Mouse (Mus musculus) heart, postnatal 0 days (tissue): ENCODE measurements around the gene Mefv. TPM values are rescaled to one million over a fixed set of nuclear protein-coding genes. Genes with fewer than 3 reads are reported as not detected.
"Not testable (repeated sequence)": the region's sequence is repeated elsewhere in the genome, so short reads cannot be mapped to it uniquely, and the experiment has no call there.

Experiments
- ATAC-seq: fragments of 200-750 bp; cut with Nextera tagmentation; 2 replicates; pipeline ENCODE4 v1.8.0; 2017; ENCODE audit warnings: low read depth, moderate number of reproducible peaks, moderate library complexity; ENCODE audit not compliant: insufficient read depth
- DNase-seq: peaks from one replicate; pipeline ENCODE4 v3.0.0-alpha.2; 2016; ENCODE audit warnings: low spot score
- H3K27ac ChIP-seq: fragments of 300-500 bp; sonication (generic); 2 replicates; pipeline ENCODE4 v1.5.1; 2014; ENCODE audit warnings: low read depth, mild to moderate bottlenecking
- H3K27me3 ChIP-seq: fragments of 300-500 bp; sonication (generic); 2 replicates; pipeline ENCODE4 v1.6.1; 2014; ENCODE audit warnings: low read length, mixed read lengths; ENCODE audit not compliant: control insufficient read depth, insufficient read depth
- H3K36me3 ChIP-seq: fragments of 300-500 bp; sonication (generic); replicated peaks from 2 replicates; pipeline ENCODE4 v1.6.1; 2014; ENCODE audit warnings: low read length, mixed read lengths; ENCODE audit not compliant: control insufficient read depth, insufficient read depth
- H3K4me1 ChIP-seq: fragments of 300-500 bp; sonication (generic); 2 replicates; pipeline ENCODE4 v1.6.1; 2014; ENCODE audit warnings: antibody characterized with exemption; ENCODE audit not compliant: control insufficient read depth, insufficient read depth
- H3K4me2 ChIP-seq: fragments of 300-500 bp; sonication (generic); 2 replicates; pipeline ENCODE4 v1.6.1; 2014; ENCODE audit warnings: low read depth, mild to moderate bottlenecking, low read length, moderate library complexity
- H3K4me3 ChIP-seq: fragments of 300-500 bp; sonication (generic); 2 replicates; pipeline ENCODE4 v1.5.1; 2014; ENCODE audit warnings: low read depth, low read length
- H3K9ac ChIP-seq: fragments of 300-500 bp; sonication (generic); replicated peaks from 2 replicates; pipeline ENCODE4 v1.6.1; 2014; ENCODE audit warnings: low read depth, low read length, mixed read lengths
- H3K9me3 ChIP-seq: fragments of 300-500 bp; sonication (generic); replicated peaks from 2 replicates; pipeline ENCODE4 v1.6.1; 2016; ENCODE audit warnings: low read length; ENCODE audit not compliant: control insufficient read depth
- CTCF ChIP-seq: IDR thresholded peaks from 2 replicates; pipeline ENCODE4 v1.5.1; 2016; ENCODE audit warnings: antibody characterized with exemption, control low read depth, low read depth
- EP300 ChIP-seq: IDR thresholded peaks from 2 replicates; pipeline ENCODE4 v1.6.1; 2016; ENCODE audit warnings: antibody characterized with exemption, low read depth
- WGBS: fragments of 180-500 bp; shearing (Covaris S2); extraction: QIAGEN DNeasy Blood & Tissue Kit; methylation state at CpG from one replicate; pipeline ENCODE4 v1.1.7; 2014; 5-methylcytosine and 5-hydroxymethylcytosine counted together
- polyA plus RNA-seq: library from polyadenylated mRNA; unstranded; fragments of >200 nt; fragmentation: Nextera tagmentation; extraction: Ambion mirVana; gene quantifications from 2 replicates; pipeline ENCODE4 v1.2.1, GENCODE M21; 2015
- total RNA-seq: library from RNA; depleted of rRNA; stranded (reverse); fragments of >200 nt; gene quantifications from 2 replicates; pipeline ENCODE4 v1.2.3, GENCODE M21; 2014; ENCODE audit warnings: low replicate concordance; rRNA removed

The Mefv gene
- total and polyA plus RNA-seq, 2 experiments from 2014 or later: 0.05 TPM; not detected in 1

- H3K4me1 ChIP-seq: no peaks in the 10 kb centered on the region
- no peaks in the 10 kb centered on the region for H3K36me3 ChIP-seq
- H3K4me2 ChIP-seq: no peak overlapping the region
- no peak for ATAC-seq
- DNase-seq: no peak
- no peak overlapping the region for H3K27ac ChIP-seq
- H3K27me3 ChIP-seq: no peaks in the 10 kb centered on the region
- TF ChIP-seq EP300 (no peak), CTCF (no peak)
- 0 out of 2 replicates have a peak, but pooled peaks cover 3% of the 10 kb centered on the region for H3K9me3 ChIP-seq
- 78% methylated on average over 6 of the region's 6 CpGs for WGBS
- H3K4me3 ChIP-seq: no peak overlapping the region
- no peak overlapping the region for H3K9ac ChIP-seq
Observed at GRCm38 (mm10) chr16:3706680-3707079, 11.2 kb downstream of the Mefv start.

- no peak overlapping the region for H3K9ac ChIP-seq
- H3K36me3 ChIP-seq: no peaks in the 10 kb centered on the region
- whole genome bisulfite sequencing: 65% methylated on average over 1 of the region's 1 CpGs
- H3K27me3 ChIP-seq: no peaks in the 10 kb centered on the region
- TF ChIP-seq EP300 (no peak), CTCF (no peak)
- H3K27ac ChIP-seq: no peak overlapping the region
- no peak overlapping the region for H3K4me3 ChIP-seq
- H3K9me3 ChIP-seq: no peaks in the 10 kb centered on the region
- DNase-seq (no peak), ATAC-seq (no peak)
- H3K4me2 ChIP-seq: no peak overlapping the region
- H3K4me1 ChIP-seq: no peaks in the 10 kb centered on the region
Observed at GRCm38 (mm10) chr16:3700893-3701292, 17.0 kb downstream of the Mefv start.

GRCm38 (mm10) chr16:3699281-3699680 is 18.6 kb downstream of the Mefv start:
- WGBS: 64% methylated on average over 8 of the region's 8 CpGs
- Histone ChIP-seq H3K4me3 (no peak overlapping the region), H3K9me3 (no peaks in the 10 kb centered on the region), H3K4me1 (no peaks in the 10 kb centered on the region), H3K9ac (no peak overlapping the region), H3K27me3 (no peaks in the 10 kb centered on the region), H3K27ac (no peak overlapping the region), H3K4me2 (no peak overlapping the region), H3K36me3 (no peaks in the 10 kb centered on the region)
- TF ChIP-seq CTCF (no peak), EP300 (no peak)
- ATAC-seq: no peak
- no peak for DNase-seq

GRCm38 (mm10) chr16:3689608-3690007 is 28.3 kb downstream of the Mefv start:
- ATAC-seq, H3K9me3 ChIP-seq, H3K27ac ChIP-seq, H3K36me3 ChIP-seq, H3K4me2 ChIP-seq, H3K4me3 ChIP-seq, H3K27me3 ChIP-seq, DNase-seq, H3K9ac ChIP-seq, H3K4me1 ChIP-seq: not testable (repeated sequence)
- WGBS: 42% methylated on average over 20 of the region's 20 CpGs

Other genes starting within 250 kb of the Mefv start
- gene Olfr161, start 127.1 kb downstream of the Mefv start, total RNA-seq: not detected in 2 replicates
- gene Olfr161, start 127.1 kb downstream of the Mefv start, polyA plus RNA-seq: not detected in 2 replicates
- 11.1 and 12.6 TPM in 2 replicates for gene Zfp263, start 26.0 kb upstream of the Mefv start, total RNA-seq
- 15.8 and 17.1 TPM in 2 replicates for gene Zfp263, start 26.0 kb upstream of the Mefv start, polyA plus RNA-seq
- gene Olfr15, start 112.8 kb upstream of the Mefv start, total RNA-seq: not detected in 2 replicates
- gene Olfr15, start 112.8 kb upstream of the Mefv start, polyA plus RNA-seq: not detected in 2 replicates
- 0.69 and 0.93 TPM in 2 replicates for gene Zfp174, start 129.2 kb upstream of the Mefv start, total RNA-seq
- gene Zfp174, start 129.2 kb upstream of the Mefv start, polyA plus RNA-seq: 0.71 and 0.72 TPM in 2 replicates
- 23.6 and 24.2 TPM in 2 replicates for gene Naa60, start 154.3 kb upstream of the Mefv start, total RNA-seq
- 32.2 and 33.0 TPM in 2 replicates for gene Naa60, start 154.3 kb upstream of the Mefv start, polyA plus RNA-seq
- gene Zfp597, start 166.5 kb upstream of the Mefv start, total RNA-seq: 7.4 and 9.2 TPM in 2 replicates
- gene Zfp597, start 166.5 kb upstream of the Mefv start, polyA plus RNA-seq: 3.3 and 4.3 TPM in 2 replicates
- gene Gm20695, start 166.6 kb upstream of the Mefv start, total RNA-seq: not detected in 2 replicates
- gene Gm20695, start 166.6 kb upstream of the Mefv start, polyA plus RNA-seq: 0.93 and 1.2 TPM in 2 replicates
- gene 1700037C18Rik, start 190.6 kb upstream of the Mefv start, total RNA-seq: 3.2 and 4.0 TPM in 2 replicates
- 9.2 and 10.0 TPM in 2 replicates for gene 1700037C18Rik, start 190.6 kb upstream of the Mefv start, polyA plus RNA-seq
- gene Cluap1, start 190.7 kb upstream of the Mefv start, total RNA-seq: 5.6 and 18.4 TPM in 2 replicates
- 14.9 and 16.2 TPM in 2 replicates for gene Cluap1, start 190.7 kb upstream of the Mefv start, polyA plus RNA-seq